Mouse (Mus musculus): ENCODE measurements around the gene Gas7.

Gas7 gene

GRCm38 (mm10) chr11:67577472-67577871 is 122.2 kb downstream of the Gas7 start:
- CTCF ChIA-PET, result no interaction called here

- CTCF ChIA-PET, result no interaction called here
These were observed 122.8 kb downstream of the Gas7 start for GRCm38 (mm10) chr11:67577994-67578393.

DNA sequence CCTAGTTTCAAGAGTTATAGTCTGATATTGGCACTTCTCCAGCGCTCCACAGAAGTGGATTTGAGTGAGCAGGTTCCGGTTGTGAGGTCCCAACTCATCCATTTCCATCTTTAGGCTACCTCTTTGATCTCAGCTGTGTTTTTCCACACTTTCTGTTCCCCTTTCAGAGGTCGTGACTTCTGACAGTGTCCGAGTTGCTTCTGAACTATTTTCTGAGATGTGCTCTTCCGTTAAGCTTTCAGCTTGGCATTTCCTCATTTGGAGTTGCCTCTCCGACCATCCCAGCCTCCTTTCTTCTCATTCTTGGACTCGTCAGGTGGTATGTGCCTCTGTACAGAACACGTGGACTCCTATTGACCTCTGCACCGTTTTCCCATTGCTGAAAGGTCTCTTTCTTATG is 123.9 kb downstream of the Gas7 start:
- CTCF ChIA-PET, result no interaction called here

DNA sequence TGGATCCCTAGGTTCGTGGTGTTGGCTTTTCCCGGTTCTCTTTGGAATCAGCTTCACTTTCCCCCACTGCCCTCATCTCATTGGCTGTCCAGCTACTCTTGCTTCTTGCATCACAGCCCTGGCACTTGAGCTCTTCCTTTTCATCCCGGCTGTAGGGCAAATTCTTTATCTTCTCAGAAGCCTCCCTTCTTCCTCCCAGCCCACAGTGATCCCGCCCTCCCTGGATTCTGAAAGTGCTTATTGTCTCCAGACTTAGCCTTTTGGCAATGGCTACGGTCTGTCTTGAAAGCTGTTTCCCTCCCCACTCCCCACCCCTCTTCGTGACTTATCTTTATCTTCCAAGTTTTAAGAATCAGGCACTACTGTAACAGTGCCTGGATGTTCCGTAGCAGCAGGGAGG is 126.3 kb downstream of the Gas7 start:
- CTCF ChIA-PET, result no interaction called here

DNA sequence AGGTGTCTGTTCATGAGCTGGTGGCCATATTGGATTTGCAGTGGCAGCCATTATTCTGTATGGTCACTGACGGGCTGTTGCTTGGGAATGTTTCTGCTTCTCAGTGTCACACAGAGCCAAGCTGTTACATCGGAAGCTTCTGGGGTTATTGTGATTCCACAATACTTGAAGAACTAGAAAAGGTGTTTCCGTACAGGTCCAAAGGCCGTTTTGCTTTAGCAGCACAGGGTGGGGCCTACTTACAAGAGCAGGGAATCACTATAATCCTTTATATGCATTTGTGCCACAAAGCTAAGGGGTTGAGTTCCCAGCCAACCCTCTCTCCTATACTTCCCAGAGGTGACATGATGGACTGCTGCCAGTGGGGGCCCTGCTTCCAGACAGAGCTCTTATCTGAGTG is 127.3 kb downstream of the Gas7 start:
- CTCF ChIA-PET, result no interaction called here

- CTCF ChIA-PET, result no interaction called here
These were observed 129.8 kb downstream of the Gas7 start for GRCm38 (mm10) chr11:67585016-67585415.

DNA sequence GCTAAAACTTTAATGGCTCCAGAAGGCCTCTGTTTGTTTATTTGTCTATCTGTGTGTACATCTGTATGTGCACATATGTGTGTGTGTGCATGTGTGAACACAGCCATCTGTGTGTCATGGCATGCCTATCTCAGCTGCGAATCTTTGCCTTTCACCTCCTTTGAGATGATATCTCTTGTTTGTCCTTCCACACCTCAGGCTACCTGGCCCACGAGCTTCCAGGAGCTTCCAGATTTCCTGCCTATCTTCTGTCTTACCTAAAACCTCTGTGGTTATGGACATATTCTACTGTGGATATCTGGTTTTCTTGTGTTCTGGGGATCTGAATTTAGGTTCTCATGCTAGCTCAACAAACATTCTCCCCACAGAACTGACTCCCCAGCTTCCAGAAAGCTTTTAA is 130.4 kb downstream of the Gas7 start:
- CTCF ChIA-PET, result no interaction called here

- CTCF ChIA-PET, result interaction anchor here (0.5 kb wide), 1 partner anchor 21 kb away, joined by 3 read pairs; no protein-coding TSS in a partner anchor
These were observed 131.2 kb downstream of the Gas7 start for GRCm38 (mm10) chr11:67586231-67586994.

DNA sequence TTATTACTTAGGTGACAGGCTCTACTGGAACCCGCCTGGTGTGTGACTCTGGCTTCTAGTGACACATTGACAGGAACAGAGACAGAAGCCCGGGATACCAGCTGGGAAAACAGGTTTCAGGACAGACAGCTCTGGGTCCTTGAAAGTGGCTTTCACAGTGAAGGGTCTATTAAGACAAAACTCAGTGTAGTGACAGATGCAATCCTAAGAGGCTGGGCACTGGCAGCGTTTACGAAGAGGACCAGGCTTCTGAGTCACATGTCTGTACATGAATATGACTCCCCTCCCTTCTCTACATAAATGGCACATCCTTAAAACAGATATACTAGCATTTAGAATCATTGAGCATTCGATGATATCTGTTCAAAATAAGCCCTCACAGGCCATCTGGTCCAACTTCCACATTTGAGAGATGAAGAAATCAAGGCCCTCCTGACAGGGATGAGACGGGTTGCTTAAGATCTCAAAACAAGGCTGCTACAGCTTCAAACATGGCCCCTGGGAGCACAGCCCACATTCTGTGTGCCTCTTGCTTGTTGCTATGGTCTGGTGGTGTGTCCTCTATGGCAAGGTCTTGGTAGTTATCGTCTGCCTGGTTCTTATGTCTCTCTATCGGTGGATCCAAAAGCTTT is 133.1 kb downstream of the Gas7 start:
- CTCF ChIA-PET, result no interaction called here

DNA sequence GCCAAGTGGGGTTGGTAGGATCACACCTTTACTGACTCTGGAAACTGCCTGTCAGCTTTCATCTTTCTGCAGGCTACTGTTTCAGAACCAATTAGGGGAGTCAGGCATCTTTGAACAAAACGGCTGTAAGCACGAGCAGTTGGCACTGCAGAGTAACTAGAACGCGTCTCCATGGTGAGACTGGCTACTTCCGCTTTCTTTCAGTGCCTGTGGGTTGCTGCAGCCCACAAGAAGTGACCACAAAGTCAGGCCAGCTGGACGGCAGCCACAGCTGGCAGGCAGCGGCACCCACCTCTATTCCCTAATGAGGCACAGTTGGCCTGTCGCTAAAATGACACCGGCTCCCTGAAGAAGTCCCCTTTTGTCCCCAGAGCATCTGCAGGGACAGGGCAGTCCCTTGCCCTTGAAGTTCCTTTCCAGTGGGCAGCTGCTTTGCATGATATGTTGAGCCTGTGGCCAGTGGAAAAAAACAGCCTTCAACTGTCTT is 133.6 kb downstream of the Gas7 start:
- CTCF ChIA-PET, result no interaction called here

DNA sequence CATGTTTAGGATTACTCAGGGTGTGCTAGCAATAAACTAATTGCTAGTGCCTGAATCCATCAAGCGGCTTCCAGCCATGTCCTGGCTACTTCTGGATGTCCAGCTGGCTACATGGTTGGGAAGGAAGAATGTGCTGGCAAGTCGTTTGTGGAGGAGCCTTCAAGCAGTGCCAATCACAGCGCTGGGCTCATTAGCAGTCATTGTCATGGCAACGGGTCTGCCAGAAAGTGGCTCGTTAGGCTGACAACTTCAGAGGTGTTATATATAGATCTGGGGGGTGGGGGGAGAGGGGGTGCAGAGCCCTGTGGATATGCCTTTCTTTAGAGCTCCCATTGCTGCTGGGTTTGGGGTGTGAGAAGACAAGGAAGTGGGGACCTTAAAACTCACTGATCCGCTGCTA is 141.0 kb downstream of the Gas7 start:
- CTCF ChIA-PET, result no interaction called here

- CTCF ChIA-PET, result interaction anchor here (0.6 kb wide), 1 partner anchor 10 kb away, joined by 3 read pairs; no protein-coding TSS in a partner anchor
These were observed 141.6 kb downstream of the Gas7 start for GRCm38 (mm10) chr11:67596856-67597255.

DNA sequence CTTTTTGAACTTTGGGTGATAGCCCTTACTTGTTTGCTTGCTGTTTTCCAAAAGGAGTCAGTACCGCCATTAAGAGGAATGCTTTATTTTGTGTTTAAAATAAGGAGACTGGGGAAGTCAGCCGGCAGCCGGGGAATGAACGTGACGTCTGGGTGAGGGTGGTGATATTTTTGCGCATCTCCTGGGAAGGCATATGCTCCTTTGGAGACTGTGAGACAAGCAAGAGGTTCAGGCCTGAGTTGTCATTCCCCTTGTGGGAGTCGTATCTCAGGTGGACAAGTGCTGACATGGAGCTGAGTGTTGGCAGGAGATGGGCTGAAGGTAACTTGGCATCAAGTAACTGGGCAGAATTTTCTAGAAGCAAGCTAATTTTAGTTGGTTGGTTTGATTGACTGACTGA is 142.2 kb downstream of the Gas7 start:
- CTCF ChIA-PET, result interaction anchor here (0.6 kb wide), 1 partner anchor 10 kb away, joined by 3 read pairs; no protein-coding TSS in a partner anchor

DNA sequence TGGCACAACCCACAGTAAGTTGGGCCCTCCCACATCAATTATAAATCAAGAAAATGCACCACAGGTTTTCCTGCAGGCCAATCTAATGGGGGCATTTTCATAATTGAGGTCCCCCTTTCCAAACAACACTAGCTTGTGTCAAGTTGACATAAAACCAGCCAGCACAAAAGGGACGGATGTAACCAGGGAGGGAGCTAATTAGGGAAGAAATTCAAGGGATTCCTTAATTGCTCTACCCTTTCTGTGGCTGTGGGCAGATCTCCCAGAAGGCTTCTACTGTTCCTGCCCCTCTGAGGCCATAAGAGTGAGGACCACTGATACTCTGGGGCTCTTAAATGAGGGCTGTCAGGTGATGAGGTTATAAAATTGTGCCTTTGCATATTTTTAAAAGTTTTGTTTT is 143.9 kb downstream of the Gas7 start:
- CTCF ChIA-PET, result interaction anchor here (0.5 kb wide), 1 partner anchor 46 kb away, joined by 3 read pairs; no protein-coding TSS in a partner anchor

DNA sequence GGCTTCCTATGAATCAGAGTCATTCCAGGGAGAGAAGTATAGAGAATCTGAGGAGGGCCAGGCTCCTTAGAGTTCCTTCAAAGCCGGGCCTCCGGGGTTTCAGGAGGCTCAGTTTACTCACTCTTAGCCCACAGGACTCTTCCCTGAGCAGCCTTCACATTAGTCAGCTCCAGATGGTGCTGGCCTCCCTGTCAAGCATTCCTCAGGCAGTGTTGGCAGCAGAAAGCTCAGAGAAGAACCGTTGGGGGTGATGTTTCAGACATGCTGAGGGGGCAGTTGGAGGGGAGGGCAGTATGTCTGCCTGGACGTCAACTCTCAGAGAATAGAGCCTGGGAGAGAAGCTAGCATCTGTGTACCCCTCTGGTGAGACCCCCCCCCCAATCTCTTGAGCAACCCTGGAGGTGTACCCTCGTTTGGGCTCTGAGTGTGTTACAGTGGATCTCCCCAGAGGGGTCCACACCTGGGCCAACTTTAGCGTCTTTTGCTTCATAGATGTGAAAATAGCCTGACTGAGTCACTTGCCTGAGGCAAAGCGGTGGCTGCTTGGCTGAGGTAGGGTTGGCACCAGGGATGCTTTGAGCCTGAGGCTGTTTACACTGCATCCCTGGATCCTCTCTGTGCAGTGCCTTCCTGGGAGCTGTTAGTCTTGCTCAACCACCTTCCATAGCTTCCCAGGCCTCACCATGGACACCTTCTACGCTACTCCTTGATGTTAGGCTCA is 145.6 kb downstream of the Gas7 start:
- CTCF ChIA-PET, result no interaction called here

- CTCF ChIA-PET, result no interaction called here
These were observed 147.6 kb downstream of the Gas7 start for GRCm38 (mm10) chr11:67602711-67603369.

DNA sequence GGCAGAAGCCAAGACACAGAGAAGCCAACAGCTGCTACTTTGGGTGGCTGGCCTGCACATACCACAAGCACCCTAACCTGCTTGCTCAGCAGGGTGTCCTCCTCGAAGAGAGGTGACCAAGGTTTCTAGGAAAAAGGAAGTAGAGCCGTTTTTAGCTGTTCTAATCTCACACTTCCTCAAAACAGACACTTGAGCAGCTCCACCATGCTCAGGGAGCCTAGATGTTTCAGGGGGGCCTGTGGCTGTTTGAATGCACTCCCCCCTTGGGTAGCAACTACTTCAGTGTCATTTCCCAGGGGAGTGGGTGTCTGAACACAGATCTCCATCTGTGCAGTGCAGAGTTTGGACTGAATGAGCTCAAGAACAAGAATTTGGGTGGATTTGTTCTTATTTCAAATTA is 149.2 kb downstream of the Gas7 start:
- CTCF ChIA-PET, result no interaction called here

- CTCF ChIA-PET, result no interaction called here
These were observed 153.0 kb downstream of the Gas7 start for GRCm38 (mm10) chr11:67608114-67608683.

- CTCF ChIA-PET, result no interaction called here
These were observed 157.1 kb downstream of the Gas7 start for GRCm38 (mm10) chr11:67612158-67612839.

GRCm38 (mm10) chr11:67616557-67617239 is 161.5 kb downstream of the Gas7 start:
- CTCF ChIA-PET, result no interaction called here

- CTCF ChIA-PET, result no interaction called here
These were observed 167.1 kb downstream of the Gas7 start for GRCm38 (mm10) chr11:67622340-67622739.

Measured in spleen, embryonic (tissue).